Mouse (Mus musculus): Measurements from ENCODE around the gene Ctnnd1.

- TF ChIP-seq GATA1 (IDR thresholded peaks at IDR 0.05; ENCODE audit: borderline replicate concordance, low read length) (no peak), FLI1 (IDR thresholded peaks at IDR 0.05; ENCODE audit: low read length) (no peak)
These were observed 4.4 kb downstream of the Ctnnd1 start for GRCm38 (mm10) chr2:84646138-84646537.

Data from megakaryocyte, embryonic 14.5 days (primary cell).